Mouse (Mus musculus): Measurements from ENCODE around the gene Zfp637. TPM values are rescaled to one million over a fixed set of nuclear protein-coding genes. Genes with fewer than 3 reads are reported as not detected.

Zfp637 gene
- polyA plus RNA-seq (2014; fragmentation: Illumina TruSeq; extraction: RNeasy Lipid Tissue Mini Kit (QIAGEN cat#74804); ENCODE audit: low read depth, low replicate concordance): 39.4 TPM

DNA sequence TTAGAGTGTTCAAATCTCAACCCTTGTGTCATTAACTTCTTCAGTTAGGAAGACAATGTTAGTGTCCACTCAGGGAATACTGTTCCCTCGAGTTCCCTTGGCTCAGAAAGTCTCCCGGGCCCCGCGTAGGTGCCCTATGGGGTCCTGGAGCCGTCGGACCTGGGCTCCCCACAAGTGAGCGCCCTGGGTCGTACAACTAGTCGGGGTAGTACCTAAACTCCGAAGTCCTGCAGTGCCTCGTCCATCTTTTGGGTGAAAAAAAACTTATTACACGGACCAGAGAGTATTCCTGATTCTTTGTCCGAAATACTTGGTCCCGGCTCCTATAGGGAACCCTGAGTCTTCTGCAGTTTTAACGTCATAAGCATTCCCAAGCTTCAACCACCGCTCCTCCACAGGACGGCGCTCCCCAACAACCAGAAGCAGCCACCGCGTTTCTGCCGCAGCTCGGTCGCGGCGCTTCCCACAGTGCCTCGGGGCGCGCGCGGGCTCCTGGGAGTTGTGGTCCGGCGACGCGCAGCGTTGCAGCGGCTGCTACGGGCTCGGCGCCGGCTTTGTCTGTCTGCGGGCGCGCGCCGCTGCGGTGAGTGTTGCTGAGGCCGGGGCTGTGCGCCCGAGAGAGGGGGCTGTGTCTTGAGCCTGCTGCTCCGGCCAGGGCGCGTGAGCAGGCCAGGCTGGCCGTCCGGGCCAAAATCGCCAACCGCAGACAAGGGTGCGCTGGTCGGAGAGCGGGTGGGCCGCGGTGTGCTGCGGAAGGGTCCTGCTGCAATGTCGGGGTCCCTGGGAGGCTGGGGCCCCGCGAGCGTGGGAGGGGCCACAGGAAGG lies at the start of gene Zfp637:
Zfp637 (plus strand) TSS at position 495 of the 825 bp plus-strand sequence.

DNA sequence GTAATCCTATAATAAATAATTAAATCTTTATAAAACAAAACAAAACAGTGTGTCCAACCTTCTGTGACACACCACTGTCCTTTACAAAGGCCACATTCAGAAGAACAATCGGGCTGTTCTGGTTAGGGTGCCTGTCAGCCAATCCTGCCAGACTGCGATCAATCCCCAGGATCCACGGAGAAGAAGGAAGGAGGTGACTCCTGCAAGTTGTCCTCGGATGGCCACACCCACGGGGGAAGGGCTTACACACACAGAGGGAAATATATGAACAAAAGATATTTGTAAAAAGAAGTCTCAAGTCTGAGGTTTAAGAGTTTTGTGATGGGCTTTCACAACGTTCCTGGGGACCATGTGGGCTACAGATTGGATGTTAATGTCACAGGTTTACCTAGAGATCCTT lies 20.9 kb downstream of the Zfp637 start, which contains the start of gene Zfp239:
Zfp239 (plus strand) TSS at position 253 of the 400 bp plus-strand sequence.

Other genes starting within 250 kb of the Zfp637 start
- gene Zfp239, start 20.9 kb downstream of the Zfp637 start, polyA plus RNA-seq (2014; fragmentation: Illumina TruSeq; extraction: RNeasy Lipid Tissue Mini Kit (QIAGEN cat#74804); ENCODE audit: low read depth, low replicate concordance): 0.91 TPM
- 309 TPM for gene Hnrnpf, start 59.1 kb downstream of the Zfp637 start, polyA plus RNA-seq (2014; fragmentation: Illumina TruSeq; extraction: RNeasy Lipid Tissue Mini Kit (QIAGEN cat#74804); ENCODE audit: low read depth, low replicate concordance)
- gene Fxyd4, start 96.5 kb downstream of the Zfp637 start, polyA plus RNA-seq (2014; fragmentation: Illumina TruSeq; extraction: RNeasy Lipid Tissue Mini Kit (QIAGEN cat#74804); ENCODE audit: low read depth, low replicate concordance): 4.0 TPM
- 0.09 TPM for gene Rasgef1a, start 170.3 kb downstream of the Zfp637 start, polyA plus RNA-seq (2014; fragmentation: Illumina TruSeq; extraction: RNeasy Lipid Tissue Mini Kit (QIAGEN cat#74804); ENCODE audit: low read depth, low replicate concordance)

All from adipose tissue, adult 10 weeks (tissue).